Mouse (Mus musculus): ENCODE data around the gene Mtus2. TPM values are rescaled to one million over a fixed set of nuclear protein-coding genes. Genes with fewer than 3 reads are reported as not detected.
A peak's percentile ranks its signal among the peaks of the same experiment; 100 is the strongest.

Mtus2 gene
- total and polyA plus RNA-seq, 2 experiments from 2014 or later: 33.6 to 40.4 TPM

DNA sequence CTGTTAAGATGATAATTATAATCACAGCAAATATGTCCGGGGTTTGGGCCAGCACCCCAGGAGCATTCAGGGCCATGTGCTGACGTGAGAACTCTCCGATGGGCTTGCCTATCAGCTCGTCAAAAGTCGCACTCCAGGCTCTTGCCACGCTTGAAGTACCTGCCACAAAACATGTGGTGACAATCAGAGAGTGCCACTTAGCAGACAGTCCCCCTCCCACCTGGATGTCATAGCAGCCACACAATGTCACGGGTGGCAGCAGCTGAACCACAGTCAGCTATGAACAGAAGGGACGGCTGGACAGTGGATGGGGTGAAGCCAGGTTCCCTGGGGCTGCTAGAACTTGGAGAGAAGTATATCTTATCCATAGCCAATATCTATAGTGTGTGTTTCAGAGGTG, 391.0 kb downstream of the Mtus2 start:
- peak; percentile 22 for DNase-seq (ENCODE audit: low spot score)
- Histone ChIP-seq H3K27ac (no peak overlapping the region), H3K9me3 (ENCODE audit: low read length) (no peaks in the 10 kb centered on the region)

DNA sequence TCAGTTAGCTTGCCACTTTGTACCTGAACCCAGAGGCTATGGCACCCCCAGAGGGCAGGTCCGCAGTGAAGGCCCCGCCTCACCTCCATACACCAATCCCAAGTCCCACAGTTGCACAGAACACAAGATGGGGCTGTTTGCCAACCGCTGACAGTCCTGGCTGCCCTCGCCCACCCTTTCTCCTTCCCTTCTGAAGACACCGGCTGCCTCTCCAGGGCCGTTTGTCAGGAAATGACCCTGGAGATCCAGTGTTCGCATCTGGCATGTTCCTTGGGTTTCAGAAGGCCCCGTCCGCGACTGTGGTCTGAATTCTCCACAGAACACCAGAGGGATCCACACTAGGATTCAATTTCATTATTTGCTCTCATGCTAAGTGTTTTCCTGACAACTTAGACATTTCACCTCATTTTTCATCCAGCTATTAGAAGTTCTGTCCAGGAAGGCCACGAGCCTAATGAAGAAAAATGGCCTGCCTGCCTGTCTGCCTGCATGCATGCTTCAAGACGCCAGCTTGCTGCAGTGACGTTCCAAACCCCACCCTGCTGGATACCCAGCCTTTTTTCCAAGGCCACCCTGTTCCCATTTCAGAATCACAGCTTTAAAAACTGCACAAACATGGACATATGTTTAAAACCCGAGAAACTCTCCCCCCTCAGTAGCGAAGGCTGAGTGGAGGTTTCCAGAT, 392.3 kb downstream of the Mtus2 start:
- 48% methylated on average over 15 of the region's 15 CpGs for WGBS
- peak; percentile 44 for TF ChIP-seq CTCF (IDR thresholded peaks at IDR 0.05; ENCODE audit: low read depth)
- Histone ChIP-seq H3K4me2 (ENCODE audit: low read depth, low read length) (no peak overlapping the region), H3K27me3 (ENCODE audit: insufficient read depth, low read length) (no peaks in the 10 kb centered on the region), H3K27ac (peak overlapping the region; percentile 41; the same call in 1 of the 2 replicates), H3K9me3 (ENCODE audit: low read length) (no peaks in the 10 kb centered on the region), H3K4me3 (ENCODE audit: low read length) (no peak overlapping the region), H3K4me1 (ENCODE audit: insufficient read depth, low read length) (no peaks in the 10 kb centered on the region), H3K36me3 (ENCODE audit: insufficient read depth, low read length) (no peaks in the 10 kb centered on the region), H3K9ac (replicated peaks; ENCODE audit: low read length) (no peak overlapping the region)
- ATAC-seq: 0 out of 2 replicates have a peak, but pooled peaks have one; percentile 29
- DNase-seq (ENCODE audit: low spot score): peak; percentile 53

More for the DNA sequence above, 391.0 kb downstream of the Mtus2 start:
- no peak overlapping the region for H3K4me2 ChIP-seq (ENCODE audit: low read depth, low read length)
- no peaks in the 10 kb centered on the region for H3K4me1 ChIP-seq (ENCODE audit: insufficient read depth, low read length)
- peak; percentile 43 for ATAC-seq
- H3K9ac ChIP-seq (replicated peaks; ENCODE audit: low read length): no peak overlapping the region
- WGBS: 53% methylated on average over 8 of the region's 8 CpGs
- H3K27me3 ChIP-seq (ENCODE audit: insufficient read depth, low read length): no peaks in the 10 kb centered on the region
- no peak for TF ChIP-seq CTCF (IDR thresholded peaks at IDR 0.05; ENCODE audit: low read depth)
- H3K36me3 ChIP-seq (ENCODE audit: insufficient read depth, low read length): no peaks in the 10 kb centered on the region
- no peak overlapping the region for H3K4me3 ChIP-seq (ENCODE audit: low read length)

DNA sequence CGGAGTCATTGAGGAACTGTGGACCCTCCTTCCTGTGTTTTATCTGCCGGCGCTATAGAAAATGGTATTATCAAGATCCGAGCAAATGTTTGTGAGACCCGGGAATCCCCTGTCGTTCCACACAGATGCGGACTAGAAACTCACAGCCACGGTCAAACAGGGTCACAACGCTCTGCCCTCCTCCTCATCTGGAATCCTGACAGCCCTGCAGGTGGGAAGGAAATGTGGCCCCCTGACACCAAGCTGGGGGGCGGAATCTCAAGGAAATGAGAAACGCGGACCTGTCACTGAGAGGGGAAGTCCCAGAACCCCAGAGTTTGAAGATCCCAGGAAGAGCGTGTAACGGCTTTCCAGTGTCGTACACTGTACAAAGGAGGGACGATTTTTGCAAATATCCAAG, 396.3 kb downstream of the Mtus2 start:
- Histone ChIP-seq H3K9me3 (ENCODE audit: low read length) (no peaks in the 10 kb centered on the region), H3K4me3 (ENCODE audit: low read length) (no peak overlapping the region), H3K27me3 (ENCODE audit: insufficient read depth, low read length) (no peaks in the 10 kb centered on the region), H3K36me3 (ENCODE audit: insufficient read depth, low read length) (no peaks in the 10 kb centered on the region), H3K9ac (replicated peaks; ENCODE audit: low read length) (no peak overlapping the region), H3K4me2 (ENCODE audit: low read depth, low read length) (no peak overlapping the region), H3K27ac (no peak overlapping the region), H3K4me1 (ENCODE audit: insufficient read depth, low read length) (no peaks in the 10 kb centered on the region)
- 83% methylated on average over 16 of the region's 16 CpGs for WGBS
- DNase-seq (ENCODE audit: low spot score) (no peak), ATAC-seq (no peak)
- no peak for TF ChIP-seq CTCF (IDR thresholded peaks at IDR 0.05; ENCODE audit: low read depth)

DNA sequence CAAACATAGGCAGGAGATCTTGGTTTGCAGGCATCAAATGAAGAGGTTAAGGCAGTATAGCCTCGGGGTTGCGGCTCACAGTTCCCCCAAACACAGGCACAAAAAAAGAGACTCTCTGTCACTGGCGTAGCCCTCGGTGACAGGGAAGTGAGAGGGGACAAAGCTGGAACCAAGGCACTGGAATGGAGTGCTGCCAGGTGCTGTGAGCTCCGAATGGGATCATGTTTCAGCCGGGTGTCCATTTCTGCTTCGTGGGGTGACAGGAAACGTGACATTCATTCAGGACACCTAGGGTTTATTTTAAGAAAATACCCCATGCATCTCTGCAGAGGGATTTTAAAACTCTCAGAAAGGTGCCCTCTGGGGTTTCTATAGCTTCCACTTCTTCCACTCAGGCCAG, 397.4 kb downstream of the Mtus2 start:
- H3K27ac ChIP-seq: no peak overlapping the region
- WGBS: 68% methylated on average over 8 of the region's 8 CpGs

DNA sequence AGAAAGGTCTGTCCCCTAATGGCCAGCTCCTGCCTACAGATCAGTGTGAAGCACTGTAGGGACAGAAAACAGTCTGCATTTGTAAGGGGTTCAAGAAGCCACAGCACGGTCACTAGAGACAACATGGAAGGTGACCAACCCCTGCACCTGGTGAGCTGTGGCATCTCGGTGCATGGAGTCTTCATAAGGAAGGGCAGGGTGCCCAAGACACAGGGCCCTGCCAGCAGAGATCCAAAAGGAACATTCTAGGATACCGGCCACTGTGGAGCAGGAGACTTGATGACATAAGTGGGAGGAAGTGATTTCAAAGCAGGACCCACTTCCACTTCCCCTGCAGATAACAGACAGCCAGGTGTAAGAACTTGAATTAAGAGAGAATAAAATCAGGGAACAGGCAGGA, 398.7 kb downstream of the Mtus2 start:
- Histone ChIP-seq H3K9ac (replicated peaks; ENCODE audit: low read length) (no peak overlapping the region), H3K4me2 (ENCODE audit: low read depth, low read length) (no peak overlapping the region), H3K9me3 (ENCODE audit: low read length) (no peaks in the 10 kb centered on the region), H3K4me1 (ENCODE audit: insufficient read depth, low read length) (no peaks in the 10 kb centered on the region), H3K27me3 (ENCODE audit: insufficient read depth, low read length) (no peaks in the 10 kb centered on the region), H3K36me3 (ENCODE audit: insufficient read depth, low read length) (no peaks in the 10 kb centered on the region), H3K27ac (no peak overlapping the region), H3K4me3 (ENCODE audit: low read length) (no peak overlapping the region)
- ATAC-seq (no peak), DNase-seq (ENCODE audit: low spot score) (no peak)
- no peak for TF ChIP-seq CTCF (IDR thresholded peaks at IDR 0.05; ENCODE audit: low read depth)
- 87% methylated on average over 3 of the region's 3 CpGs for WGBS

More for the DNA sequence above, 397.4 kb downstream of the Mtus2 start:
- no peak for TF ChIP-seq CTCF (IDR thresholded peaks at IDR 0.05; ENCODE audit: low read depth)
- no peak for DNase-seq (ENCODE audit: low spot score)
- Histone ChIP-seq H3K36me3 (ENCODE audit: insufficient read depth, low read length) (no peaks in the 10 kb centered on the region), H3K4me2 (ENCODE audit: low read depth, low read length) (no peak overlapping the region), H3K9ac (replicated peaks; ENCODE audit: low read length) (no peak overlapping the region), H3K4me1 (ENCODE audit: insufficient read depth, low read length) (no peaks in the 10 kb centered on the region), H3K27me3 (ENCODE audit: insufficient read depth, low read length) (no peaks in the 10 kb centered on the region), H3K4me3 (ENCODE audit: low read length) (no peak overlapping the region), H3K9me3 (ENCODE audit: low read length) (no peaks in the 10 kb centered on the region)
- no peak for ATAC-seq

DNA sequence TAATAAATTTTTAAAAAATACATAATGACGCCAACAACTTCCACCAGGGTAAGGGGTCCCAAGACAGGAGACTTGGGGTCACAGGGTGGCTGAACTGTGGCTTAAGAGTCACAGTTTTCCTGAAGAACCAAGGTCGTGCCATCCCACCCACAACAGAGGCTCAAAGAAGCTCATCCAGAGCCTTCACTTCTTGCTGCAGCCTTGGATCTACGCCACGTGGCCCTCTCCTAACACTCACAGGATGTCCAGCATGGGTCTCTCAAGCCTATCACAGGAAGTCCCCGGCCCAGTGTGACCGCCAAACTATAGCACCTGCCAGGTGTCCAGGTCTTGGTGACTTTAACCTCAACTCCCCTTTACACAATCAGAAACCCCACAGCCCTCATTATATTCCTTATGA, 400.0 kb downstream of the Mtus2 start:
- Histone ChIP-seq H3K9me3 (ENCODE audit: low read length) (no peaks in the 10 kb centered on the region), H3K27ac (no peak overlapping the region), H3K4me3 (ENCODE audit: low read length) (no peak overlapping the region), H3K4me1 (ENCODE audit: insufficient read depth, low read length) (no peaks in the 10 kb centered on the region), H3K27me3 (ENCODE audit: insufficient read depth, low read length) (no peaks in the 10 kb centered on the region), H3K36me3 (ENCODE audit: insufficient read depth, low read length) (no peaks in the 10 kb centered on the region), H3K9ac (replicated peaks; ENCODE audit: low read length) (no peak overlapping the region), H3K4me2 (ENCODE audit: low read depth, low read length) (no peak overlapping the region)
- TF ChIP-seq CTCF (IDR thresholded peaks at IDR 0.05; ENCODE audit: low read depth): no peak
- 92% methylated on average over 6 of the region's 6 CpGs for WGBS
- ATAC-seq: no peak
- no peak for DNase-seq (ENCODE audit: low spot score)

DNA sequence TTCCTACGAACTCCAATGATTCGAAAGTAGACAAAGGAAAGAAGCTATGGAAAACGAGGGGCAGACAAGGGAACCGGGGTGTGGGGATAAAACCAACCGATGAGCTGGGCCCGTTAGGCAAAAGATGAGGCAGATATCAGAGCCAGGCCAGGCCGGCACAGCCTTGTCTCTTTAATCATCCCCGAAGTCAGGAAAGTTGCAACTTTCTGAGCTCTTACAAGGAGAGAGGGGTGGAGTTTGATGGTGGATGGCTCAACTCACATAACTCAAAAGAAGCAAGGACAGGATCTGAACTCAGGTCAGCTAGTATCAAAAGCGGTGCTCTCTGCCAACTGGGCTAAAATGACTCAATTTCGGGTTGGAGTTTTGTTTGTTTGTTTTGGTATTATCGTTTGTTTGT, 402.0 kb downstream of the Mtus2 start:
- Histone ChIP-seq H3K9me3 (ENCODE audit: low read length) (no peaks in the 10 kb centered on the region), H3K4me3 (ENCODE audit: low read length) (no peak overlapping the region), H3K4me1 (ENCODE audit: insufficient read depth, low read length) (no peaks in the 10 kb centered on the region), H3K27me3 (ENCODE audit: insufficient read depth, low read length) (no peaks in the 10 kb centered on the region), H3K27ac (no peak overlapping the region), H3K4me2 (ENCODE audit: low read depth, low read length) (no peak overlapping the region), H3K36me3 (ENCODE audit: insufficient read depth, low read length) (no peaks in the 10 kb centered on the region), H3K9ac (replicated peaks; ENCODE audit: low read length) (no peak overlapping the region)
- DNase-seq (ENCODE audit: low spot score): no peak
- no peak for ATAC-seq
- 92% methylated on average over 11 of the region's 11 CpGs for WGBS
- TF ChIP-seq CTCF (IDR thresholded peaks at IDR 0.05; ENCODE audit: low read depth): no peak
